Mouse (Mus musculus) gastrocnemius, postnatal 25 days (tissue): ENCODE measurements around the gene Fam228b. TPM values are rescaled to one million over a fixed set of nuclear protein-coding genes. Genes with fewer than 3 reads are reported as not detected.
"Not testable (repeated sequence)": the region's sequence is repeated elsewhere in the genome, so short reads cannot be mapped to it uniquely, and the experiment has no call there.

Source experiments
- DNase-seq: peaks from one replicate; pipeline ENCODE4 v3.0.0; 2022
- total RNA-seq, 2 experiments: library from RNA; stranded (reverse); gene quantifications; 1 replicate in 1 of 2; 2 replicates in 1 of 2; pipeline ENCODE4 v1.2.3; 2021

The Fam228b gene
- total RNA-seq, 2 experiments from 2014 or later = 4.7 to 5.0 TPM

- no peak for DNase-seq
Measured at GRCm38 (mm10) chr12:4742183-4742582, 26.9 kb downstream of the Fam228b start.

GRCm38 (mm10) chr12:4740823-4741222 is 28.2 kb downstream of the Fam228b start:
- no peak for DNase-seq

GRCm38 (mm10) chr12:4738031-4738576 is 31.0 kb downstream of the Fam228b start, which contains the start of gene Fam228a:
TSS of gene Fam228a (minus strand) at chr12:4738430.
- no peak for DNase-seq

GRCm38 (mm10) chr12:4732332-4732731 is 36.7 kb downstream of the Fam228b start:
- no peak for DNase-seq

- DNase-seq = no peak
Measured at GRCm38 (mm10) chr12:4731629-4732028, 37.4 kb downstream of the Fam228b start.

- DNase-seq = no peak
Measured at GRCm38 (mm10) chr12:4729165-4729564, 39.9 kb downstream of the Fam228b start.

- DNase-seq = no peak
Measured at GRCm38 (mm10) chr12:4719762-4720754, 49.0 kb downstream of the Fam228b start.

GRCm38 (mm10) chr12:4719066-4719761 is 49.9 kb downstream of the Fam228b start:
- DNase-seq = no peak

- no peak for DNase-seq
Measured at GRCm38 (mm10) chr12:4717417-4717816, 51.6 kb downstream of the Fam228b start.

- no peak for DNase-seq
Measured at GRCm38 (mm10) chr12:4715606-4716005, 53.5 kb downstream of the Fam228b start.

- no peak for DNase-seq
Measured at GRCm38 (mm10) chr12:4713361-4713760, 55.7 kb downstream of the Fam228b start.

- no peak for DNase-seq
Measured at GRCm38 (mm10) chr12:4709926-4710325, 59.1 kb downstream of the Fam228b start.

- DNase-seq = no peak
Measured at GRCm38 (mm10) chr12:4708881-4709604, 60.0 kb downstream of the Fam228b start.

GRCm38 (mm10) chr12:4708296-4708695 is 60.8 kb downstream of the Fam228b start:
- no peak for DNase-seq

GRCm38 (mm10) chr12:4707488-4708017 is 61.5 kb downstream of the Fam228b start:
- no peak for DNase-seq

GRCm38 (mm10) chr12:4706901-4707300 is 62.2 kb downstream of the Fam228b start:
- DNase-seq = no peak

- no peak for DNase-seq
Measured at GRCm38 (mm10) chr12:4706175-4706574, 62.9 kb downstream of the Fam228b start.

- DNase-seq = not testable (repeated sequence)
Measured at GRCm38 (mm10) chr12:4705626-4706025, 63.4 kb downstream of the Fam228b start.

- no peak for DNase-seq
Measured at GRCm38 (mm10) chr12:4694534-4694933, 74.5 kb downstream of the Fam228b start.

GRCm38 (mm10) chr12:4691193-4691592 is 77.9 kb downstream of the Fam228b start:
- no peak for DNase-seq
